Mouse (Mus musculus): ENCODE data around the gene Dhx58.

GRCm38 (mm10) chr11:100697921-100698320, 6.2 kb downstream of the Dhx58 start:
- TF ChIP-seq POLR2A (IDR thresholded peaks at IDR 0.05; ENCODE audit: low read depth, low read length) (no peak), CTCF (IDR thresholded peaks at IDR 0.05; ENCODE audit: extremely low read depth, insufficient read depth, insufficient read length, insufficient replicate concordance) (no peak)

All from spleen, adult 2 months (tissue).